Mouse (Mus musculus): ENCODE data around the gene Evi2b. TPM values are rescaled to one million over a fixed set of nuclear protein-coding genes. Genes with fewer than 3 reads are reported as not detected.

Evi2b gene
- total RNA-seq, 2 experiments from 2014 or later = 0.39 to 0.69 TPM

Other genes starting within 250 kb of the Evi2b start
- gene Gm9964, start 226.9 kb downstream of the Evi2b start, total RNA-seq (2021) = under 1 TPM in 1 of 2 experiments, not detected in 1; 0.53 TPM
- gene Nf1, start 184.1 kb downstream of the Evi2b start, total RNA-seq (2021) = 100 to 1,000 TPM; 119 to 124 TPM
- 100 to 1,000 TPM; 115 to 123 TPM for gene Omg, start 19.7 kb downstream of the Evi2b start, total RNA-seq (2021)
- not detected for gene Evi2, start 6.8 kb upstream of the Evi2b start, total RNA-seq (2021)
- 10 to 100 TPM; 11.3 to 14.6 TPM for gene Evi2a, start 6.8 kb upstream of the Evi2b start, total RNA-seq (2021)
- 100 to 1,000 TPM; 235 to 238 TPM for gene Rab11fip4, start 67.5 kb upstream of the Evi2b start, total RNA-seq (2021)